Mouse (Mus musculus) left cerebral cortex, postnatal 10 days (tissue): ENCODE measurements around the gene Eif5a. TPM values are rescaled to one million over a fixed set of nuclear protein-coding genes. Genes with fewer than 3 reads are reported as not detected.
"Not testable (repeated sequence)": the region's sequence is repeated elsewhere in the genome, so short reads cannot be mapped to it uniquely, and the experiment has no call there.

Source experiments
- DNase-seq, 2 experiments: peaks; one replicate each; pipeline ENCODE4 v3.0.0; 2021 to 2022; ENCODE audit warnings: low spot score in 2 of 2, mixed read lengths in 1 of 2; ENCODE audit errors: extremely low spot score in 1 of 2
- intact Hi-C: fragments of 180-260 bp; cut with DNase I; formaldehyde crosslinking; loops from one replicate; pipeline ENCODE4 v1.15.1; 2025
- total RNA-seq, 2 experiments: library from RNA; stranded (reverse); gene quantifications; 2 replicates each; pipeline ENCODE4 v1.2.3; 2021

Eif5a gene
- total RNA-seq, result 100 to 1,000 TPM; 525 to 535 TPM

GRCm38 (mm10) chr11:69921114-69922011 is at the start of gene Eif5a:
Gene Eif5a (minus strand): TSS chr11:69921958.
- DNase-seq, result peak; percentile 100
- intact Hi-C loops, result no loop called here

- intact Hi-C loops, result no loop called here
- DNase-seq, result no peak
These were observed 49.0 kb upstream of the Eif5a start for GRCm38 (mm10) chr11:69970775-69971174.

- DNase-seq, result no peak
- intact Hi-C loops, result no loop called here
These were observed 48.5 kb upstream of the Eif5a start for GRCm38 (mm10) chr11:69970222-69970621.

- intact Hi-C loops, result no loop called here
- DNase-seq, result no peak
These were observed 47.0 kb upstream of the Eif5a start for GRCm38 (mm10) chr11:69968793-69969192.

- intact Hi-C loops, result no loop called here
- DNase-seq, result no peak
These were observed 45.2 kb upstream of the Eif5a start for GRCm38 (mm10) chr11:69966860-69967517.

- intact Hi-C loops, result no loop called here
- DNase-seq, result no peak
These were observed 44.5 kb upstream of the Eif5a start for GRCm38 (mm10) chr11:69966006-69966859.

- intact Hi-C loops, result no loop called here
These were observed 43.7 kb upstream of the Eif5a start for GRCm38 (mm10) chr11:69965271-69966005.

GRCm38 (mm10) chr11:69964650-69965270 is 43.0 kb upstream of the Eif5a start, which contains the start of gene Cldn7:
Gene Cldn7 (plus strand): TSS chr11:69964779.
- intact Hi-C loops, result no loop called here
- no peak for DNase-seq

More at GRCm38 (mm10) chr11:69965271-69966005, 43.7 kb upstream of the Eif5a start:
- DNase-seq, result no peak

- no peak for DNase-seq
- intact Hi-C loops, result no loop called here
These were observed 40.1 kb upstream of the Eif5a start for GRCm38 (mm10) chr11:69961841-69962240.

- DNase-seq, result no peak
- intact Hi-C loops, result no loop called here
These were observed 38.9 kb upstream of the Eif5a start for GRCm38 (mm10) chr11:69960616-69961015.

GRCm38 (mm10) chr11:69956218-69956617 is 34.5 kb upstream of the Eif5a start:
- DNase-seq, result no peak
- intact Hi-C loops, result no loop called here

- intact Hi-C loops, DNase-seq: not testable (repeated sequence)
These were observed 33.9 kb upstream of the Eif5a start for GRCm38 (mm10) chr11:69955618-69956017.

GRCm38 (mm10) chr11:69953267-69953915 is 31.6 kb upstream of the Eif5a start:
- intact Hi-C loops, result no loop called here
- DNase-seq, result no peak

GRCm38 (mm10) chr11:69952274-69952673 is 30.5 kb upstream of the Eif5a start:
- intact Hi-C loops, result no loop called here
- no peak for DNase-seq

- intact Hi-C loops, result no loop called here
- DNase-seq, result no peak
These were observed 29.2 kb upstream of the Eif5a start for GRCm38 (mm10) chr11:69950807-69951459.

GRCm38 (mm10) chr11:69948763-69949150 is 27.0 kb upstream of the Eif5a start:
- DNase-seq, result peak; percentile 66 to 85
- intact Hi-C loops, result loop anchor here (2.0 kb wide), 1 partner anchor 14 kb away; the partner anchor contains the start of gene Ybx2
